Mouse (Mus musculus): ENCODE measurements at regions not wholly inside any gene's neighbourhood (a gene's known extent, or its start where the extent isn't known, plus 50 kb on each side); places are given as distances from the start of the nearest gene placed in this dataset.

DNA sequence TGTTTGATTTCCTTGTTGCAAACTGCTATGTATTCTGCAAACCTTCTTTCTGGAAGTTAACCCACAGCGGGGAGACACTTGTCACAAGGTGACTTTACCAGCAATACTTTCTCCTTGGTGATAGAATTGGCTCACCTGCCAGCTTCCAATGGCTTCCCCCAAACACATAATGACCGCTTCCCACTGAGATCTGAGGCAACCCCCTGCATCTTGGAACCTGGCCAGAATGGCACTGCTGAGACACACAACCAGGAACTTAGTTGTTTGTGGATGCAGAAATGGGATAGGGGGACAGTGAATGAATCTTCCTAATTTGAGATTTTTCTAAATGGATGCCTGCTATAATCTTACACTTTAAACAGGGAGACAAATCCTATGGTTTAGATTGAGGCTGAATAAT is 224.3 kb upstream of the Dph6 start:
- TF ChIP-seq POLR2A (IDR thresholded peaks at IDR 0.05; ENCODE audit: control insufficient read depth, extremely low read depth, insufficient read depth, low read length, poor library complexity) (no peak), CTCF (IDR thresholded peaks at IDR 0.05; ENCODE audit: borderline replicate concordance, control insufficient read depth, extremely low read depth, insufficient read depth, low read length, poor library complexity) (no peak)

Measured in thymus, adult 2 months (tissue).